Mouse (Mus musculus) hindbrain, postnatal 0 days (tissue): ENCODE measurements around the gene Papss1. TPM values are rescaled to one million over a fixed set of nuclear protein-coding genes. Genes with fewer than 3 reads are reported as not detected.
A peak's percentile ranks its signal among the peaks of the same experiment; 100 is the strongest.

Experiments used
- ATAC-seq: fragments of 200-750 bp; cut with Nextera tagmentation; 2 replicates; pipeline ENCODE4 v1.8.0; 2017; ENCODE audit warnings: mild to moderate bottlenecking, moderate TSS enrichment, moderate library complexity
- DNase-seq: peaks from one replicate; pipeline ENCODE4 v3.0.0-alpha.2; 2015; ENCODE audit warnings: low spot score
- H3K27ac ChIP-seq: fragments of 300-500 bp; sonication (generic); 2 replicates; pipeline ENCODE4 v1.5.1; 2014; ENCODE audit warnings: mild to moderate bottlenecking
- H3K27me3 ChIP-seq: fragments of 300-500 bp; sonication (generic); 2 replicates; pipeline ENCODE4 v1.6.1; 2014; ENCODE audit warnings: low read length, mixed read lengths; ENCODE audit not compliant: insufficient read depth
- H3K36me3 ChIP-seq: fragments of 300-500 bp; sonication (generic); 2 replicates; pipeline ENCODE4 v1.6.1; 2014; ENCODE audit warnings: low read length, mixed read lengths; ENCODE audit not compliant: insufficient read depth
- H3K4me1 ChIP-seq: fragments of 300-500 bp; sonication (generic); 2 replicates; pipeline ENCODE4 v1.6.1; 2014; ENCODE audit warnings: antibody characterized with exemption, low read length, mixed read lengths; ENCODE audit not compliant: insufficient read depth
- H3K4me2 ChIP-seq: fragments of 300-500 bp; sonication (generic); 2 replicates; pipeline ENCODE4 v1.6.1; 2014; ENCODE audit warnings: low read depth, mild to moderate bottlenecking, low read length, moderate library complexity, mixed read lengths
- H3K4me3 ChIP-seq: fragments of 300-500 bp; sonication (generic); 2 replicates; pipeline ENCODE4 v1.5.1; 2014; ENCODE audit warnings: low read length
- H3K9ac ChIP-seq: fragments of 300-500 bp; sonication (generic); replicated peaks from 2 replicates; pipeline ENCODE4 v1.6.1; 2014; ENCODE audit warnings: mild to moderate bottlenecking, low read length, moderate library complexity, mixed read lengths
- H3K9me3 ChIP-seq: fragments of 300-500 bp; sonication (generic); 2 replicates; pipeline ENCODE4 v1.6.1; 2016; ENCODE audit warnings: low read length, mixed read lengths
- CTCF ChIP-seq: IDR thresholded peaks from 2 replicates; pipeline ENCODE4 v1.5.1; 2016; ENCODE audit warnings: antibody characterized with exemption, control low read depth, low read depth
- WGBS: fragments of 180-500 bp; shearing (Covaris S2); extraction: QIAGEN DNeasy Blood & Tissue Kit; methylation state at CpG from one replicate; pipeline ENCODE4 v1.1.7; 2014; 5-methylcytosine and 5-hydroxymethylcytosine counted together
- polyA plus RNA-seq: library from polyadenylated mRNA; unstranded; fragments of >200 nt; fragmentation: Nextera tagmentation; extraction: Ambion mirVana; gene quantifications from 2 replicates; pipeline ENCODE4 v1.2.1, GENCODE M21; 2015
- total RNA-seq: library from RNA; depleted of rRNA; stranded (reverse); fragments of >200 nt; gene quantifications from 2 replicates; pipeline ENCODE4 v1.2.3, GENCODE M21; 2014

Papss1 gene
- total and polyA plus RNA-seq, 2 experiments from 2014 or later, result 117 to 135 TPM

- 20% methylated on average over 10 of the region's 10 CpGs for WGBS
- Histone ChIP-seq H3K27ac (no peak overlapping the region), H3K4me1 (no peaks in the 10 kb centered on the region), H3K9ac (no peak overlapping the region), H3K4me2 (no peak overlapping the region), H3K9me3 (no peaks in the 10 kb centered on the region), H3K36me3 (no peaks in the 10 kb centered on the region; the same call in 1 of the 2 replicates), H3K4me3 (no peak overlapping the region), H3K27me3 (no peaks in the 10 kb centered on the region)
- no peak for TF ChIP-seq CTCF
- ATAC-seq (no peak), DNase-seq (peak; percentile 22)
These were observed 73.1 kb downstream of the Papss1 start for GRCm38 (mm10) chr3:131637664-131638063.

GRCm38 (mm10) chr3:131638216-131638615, 73.6 kb downstream of the Papss1 start:
- H3K9ac ChIP-seq, result no peak overlapping the region
- H3K36me3 ChIP-seq, result peaks cover 4% of the 10 kb centered on the region; the same call in 1 of the 2 replicates
- no peak for TF ChIP-seq CTCF
- no peak overlapping the region for H3K4me2 ChIP-seq
- no peaks in the 10 kb centered on the region for H3K4me1 ChIP-seq
- no peak for ATAC-seq
- no peak for DNase-seq
- no peaks in the 10 kb centered on the region for H3K9me3 ChIP-seq
- WGBS, result 52% methylated on average over 7 of the region's 7 CpGs
- no peak overlapping the region for H3K4me3 ChIP-seq
- H3K27ac ChIP-seq, result no peak overlapping the region
- no peaks in the 10 kb centered on the region for H3K27me3 ChIP-seq

- DNase-seq, result no peak
- no peak for TF ChIP-seq CTCF
- peaks cover 13% of the 10 kb centered on the region; the same call in 1 of the 2 replicates for H3K36me3 ChIP-seq
- H3K4me3 ChIP-seq, result no peak overlapping the region
- H3K4me2 ChIP-seq, result no peak overlapping the region
- no peaks in the 10 kb centered on the region for H3K27me3 ChIP-seq
- ATAC-seq, result 0 out of 2 replicates have a peak, but pooled peaks have one; percentile 36
- H3K27ac ChIP-seq, result no peak overlapping the region
- 83% methylated on average over 20 of the region's 20 CpGs for WGBS
- no peaks in the 10 kb centered on the region for H3K4me1 ChIP-seq
- H3K9ac ChIP-seq, result no peak overlapping the region
- H3K9me3 ChIP-seq, result no peaks in the 10 kb centered on the region
These were observed 78.2 kb downstream of the Papss1 start for GRCm38 (mm10) chr3:131642681-131643292.

GRCm38 (mm10) chr3:131645203-131645602, 80.6 kb downstream of the Papss1 start:
- Histone ChIP-seq H3K4me2 (no peak overlapping the region), H3K36me3 (peaks cover 13% of the 10 kb centered on the region; the same call in 1 of the 2 replicates), H3K27me3 (no peaks in the 10 kb centered on the region), H3K9ac (no peak overlapping the region), H3K9me3 (no peaks in the 10 kb centered on the region), H3K4me1 (no peaks in the 10 kb centered on the region), H3K27ac (no peak overlapping the region), H3K4me3 (no peak overlapping the region)
- DNase-seq (no peak), ATAC-seq (no peak)
- no peak for TF ChIP-seq CTCF
- 90% methylated on average over 5 of the region's 5 CpGs for WGBS

- Histone ChIP-seq H3K27me3 (no peaks in the 10 kb centered on the region), H3K4me3 (no peak overlapping the region), H3K9me3 (no peaks in the 10 kb centered on the region), H3K4me1 (no peaks in the 10 kb centered on the region), H3K9ac (no peak overlapping the region), H3K36me3 (no peaks in the 10 kb centered on the region), H3K27ac (no peak overlapping the region), H3K4me2 (no peak overlapping the region)
- DNase-seq (peak; percentile 51), ATAC-seq (no peak)
- TF ChIP-seq CTCF, result no peak
- 71% methylated on average over 3 of the region's 3 CpGs for WGBS
These were observed 89.8 kb downstream of the Papss1 start for GRCm38 (mm10) chr3:131654366-131654765.

- Histone ChIP-seq H3K9ac (no peak overlapping the region), H3K4me3 (no peak overlapping the region), H3K27me3 (no peaks in the 10 kb centered on the region), H3K36me3 (no peaks in the 10 kb centered on the region), H3K4me1 (no peaks in the 10 kb centered on the region), H3K4me2 (no peak overlapping the region), H3K27ac (no peak overlapping the region), H3K9me3 (no peaks in the 10 kb centered on the region)
- WGBS, result 74% methylated on average over 6 of the region's 6 CpGs
- no peak for TF ChIP-seq CTCF
- DNase-seq (no peak), ATAC-seq (no peak)
These were observed 91.5 kb downstream of the Papss1 start for GRCm38 (mm10) chr3:131656032-131656431.

GRCm38 (mm10) chr3:131660126-131660525, 95.6 kb downstream of the Papss1 start:
- DNase-seq (no peak), ATAC-seq (no peak)
- Histone ChIP-seq H3K4me3 (no peak overlapping the region), H3K27me3 (no peaks in the 10 kb centered on the region), H3K9me3 (no peaks in the 10 kb centered on the region), H3K4me1 (no peaks in the 10 kb centered on the region), H3K27ac (no peak overlapping the region), H3K9ac (no peak overlapping the region), H3K4me2 (no peak overlapping the region), H3K36me3 (no peaks in the 10 kb centered on the region)
- TF ChIP-seq CTCF, result no peak
